Mouse (Mus musculus): ENCODE results near the gene Slc25a53. TPM values are rescaled to one million over a fixed set of nuclear protein-coding genes. Genes with fewer than 3 reads are reported as not detected.

Gene Slc25a53
- 2.7 and 4.6 TPM in 2 replicates for polyA plus RNA-seq (2012; rRNA removed)

GRCm38 (mm10) chrX:137038000-137038483, at the start of gene Slc25a53:
Slc25a53 (minus strand) TSS chrX:137038302.
- DNase-seq (ENCODE audit: low read depth, low spot score), result no peak
- 32% methylated on average over 28 of the region's 31 CpGs for WGBS

- 77% methylated on average over 9 of the region's 9 CpGs for WGBS
- no peak for DNase-seq (ENCODE audit: low read depth, low spot score)
Observed at GRCm38 (mm10) chrX:137063202-137063601, 25.1 kb upstream of the Slc25a53 start.

GRCm38 (mm10) chrX:137049425-137050225, 11.5 kb upstream of the Slc25a53 start, which contains the start of gene Fam199x:
Fam199x (plus strand) TSS chrX:137049594.
- WGBS, result 25% methylated on average over 56 of the region's 62 CpGs
- no peak for DNase-seq (ENCODE audit: low read depth, low spot score)

GRCm38 (mm10) chrX:137049060-137049424, 10.9 kb upstream of the Slc25a53 start:
- 31% methylated on average over 11 of the region's 11 CpGs for WGBS
- DNase-seq (ENCODE audit: low read depth, low spot score), result no peak

- DNase-seq (ENCODE audit: low read depth, low spot score), result no peak
- 43% methylated on average over 7 of the region's 7 CpGs for WGBS
Observed at GRCm38 (mm10) chrX:137038502-137038901, 400 bp upstream of the Slc25a53 start.

- 14% methylated on average over 12 of the region's 12 CpGs for WGBS
- no peak for DNase-seq (ENCODE audit: low read depth, low spot score)
Observed at GRCm38 (mm10) chrX:137037470-137037999, 567 bp downstream of the Slc25a53 start.

GRCm38 (mm10) chrX:137034322-137034721, 3.8 kb downstream of the Slc25a53 start:
- 54% methylated on average over 4 of the region's 4 CpGs for WGBS
- DNase-seq (ENCODE audit: low read depth, low spot score), result no peak

GRCm38 (mm10) chrX:137031726-137032125, 6.4 kb downstream of the Slc25a53 start:
- no peak for DNase-seq (ENCODE audit: low read depth, low spot score)
- WGBS, result 90% methylated on average over 5 of the region's 5 CpGs

GRCm38 (mm10) chrX:137030916-137031315, 7.2 kb downstream of the Slc25a53 start:
- WGBS, result 57% methylated on average over 8 of the region's 8 CpGs
- no peak for DNase-seq (ENCODE audit: low read depth, low spot score)

- no peak for DNase-seq (ENCODE audit: low read depth, low spot score)
- 40% methylated on average over 1 of the region's 1 CpGs for WGBS
Observed at GRCm38 (mm10) chrX:137019310-137019709, 18.8 kb downstream of the Slc25a53 start.

GRCm38 (mm10) chrX:137017668-137018067, 20.4 kb downstream of the Slc25a53 start:
- WGBS, result 72% methylated on average over 1 of the region's 1 CpGs
- no peak for DNase-seq (ENCODE audit: low read depth, low spot score)

- DNase-seq (ENCODE audit: low read depth, low spot score), result no peak
Observed at GRCm38 (mm10) chrX:137015099-137015709, 22.9 kb downstream of the Slc25a53 start.

GRCm38 (mm10) chrX:136996256-136996655, 41.8 kb downstream of the Slc25a53 start:
- 76% methylated on average over 2 of the region's 2 CpGs for WGBS

More at GRCm38 (mm10) chrX:137015099-137015709, 22.9 kb downstream of the Slc25a53 start:
- 51% methylated on average over 6 of the region's 6 CpGs for WGBS

GRCm38 (mm10) chrX:136993641-136994040, 44.5 kb downstream of the Slc25a53 start:
- no peak for DNase-seq (ENCODE audit: low read depth, low spot score)
- WGBS, result 46% methylated on average over 14 of the region's 14 CpGs

More at GRCm38 (mm10) chrX:136996256-136996655, 41.8 kb downstream of the Slc25a53 start:
- DNase-seq (ENCODE audit: low read depth, low spot score), result no peak

GRCm38 (mm10) chrX:136992978-136993547, 45.0 kb downstream of the Slc25a53 start, which contains the start of gene Zcchc18:
Zcchc18 (plus strand) TSS chrX:136993155.
- DNase-seq (ENCODE audit: low read depth, low spot score), result no peak
- WGBS, result 16% methylated on average over 26 of the region's 26 CpGs

- 25% methylated on average over 19 of the region's 19 CpGs for WGBS
- no peak for DNase-seq (ENCODE audit: low read depth, low spot score)
Observed at GRCm38 (mm10) chrX:136992191-136992965, 45.7 kb downstream of the Slc25a53 start.

GRCm38 (mm10) chrX:136991274-136991673, 46.8 kb downstream of the Slc25a53 start:
- DNase-seq (ENCODE audit: low read depth, low spot score), result no peak
- 60% methylated on average over 2 of the region's 2 CpGs for WGBS

GRCm38 (mm10) chrX:136986039-136986438, 52.1 kb downstream of the Slc25a53 start:
- no peak for DNase-seq (ENCODE audit: low read depth, low spot score)

- no peak for DNase-seq (ENCODE audit: low read depth, low spot score)
Observed at GRCm38 (mm10) chrX:136978616-136979015, 59.5 kb downstream of the Slc25a53 start.
